In the genomic region with DNA sequence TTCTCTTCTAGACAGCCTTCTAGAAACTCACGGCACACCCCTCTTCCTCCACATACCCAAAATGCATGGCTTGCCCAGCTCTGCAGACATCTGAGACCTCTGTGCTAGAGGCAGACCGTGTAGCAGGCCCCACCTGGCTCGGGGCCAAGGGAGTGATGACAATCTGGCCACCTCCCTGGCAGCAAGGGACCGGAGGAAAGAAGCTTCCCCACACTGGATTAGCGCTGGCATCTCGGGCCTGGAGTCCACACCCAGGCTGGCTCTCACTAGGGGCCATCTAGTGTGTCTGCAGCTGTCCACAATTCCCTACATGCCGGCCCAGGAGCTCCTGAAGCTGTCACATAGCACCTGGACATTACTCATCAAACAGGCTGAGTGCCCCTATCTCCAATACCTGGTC, we compare ENCODE assay signal across 16 mouse cellular contexts. TPM values are rescaled to one million over a fixed set of nuclear protein-coding genes. Genes with fewer than 3 reads are reported as not detected.
DNase-seq lines count a peak whose midpoint lies in the region; ATAC-seq lines count a peak whose summit lies in the region.
"Had no signal": no experiment of that assay in that cellular context is flagged by ENCODE, and none has a peak within 500 bp of the region (broad histone marks: within the 10 kb centered on the region; RNA-seq: fewer than 3 reads in every experiment).

No protein-coding gene starts in this region.

- DNase-seq in heart, adult 9 months (ENCODE audit: low spot score in 2 of 2) = no peak
- DNase-seq in testis, postnatal 10 days (ENCODE audit: low spot score) = peak; percentile 62
- DNase-seq in testis, postnatal 14 days (ENCODE audit: low spot score) = no peak
- DNase-seq in embryonic facial prominence, embryonic 14.5 days (ENCODE audit: low spot score) = peak; percentile 68
- peak; percentile 78 for DNase-seq in skeletal muscle tissue, adult 2 months (ENCODE audit: low read depth, low spot score)
- DNase-seq in kidney, postnatal 25 days = no peak
- DNase-seq in layer of hippocampus, postnatal 25 days (ENCODE audit: extremely low spot score in 1 of 2, low spot score in 1 of 2) = no peak
- DNase-seq: embryo, embryonic 11 days; heart, adult 2 months; lung, embryonic 14.5 days; thymus, postnatal 25 days had no signal

- H3K27ac ChIP-seq in heart, embryonic 15.5 days = no peak overlapping the region
- no peak overlapping the region for H3K27ac ChIP-seq in embryonic facial prominence, embryonic 14.5 days (replicated peaks; ENCODE audit: low read depth, low read length)
- H3K27ac ChIP-seq: heart, adult 2 months; hindbrain, embryonic 15.5 days; kidney, postnatal 0 days had no signal

- H3K36me3 ChIP-seq in heart, embryonic 15.5 days = 0 out of 2 replicates have a peak, but pooled peaks cover 2% of the 10 kb centered on the region
- peaks cover 25% of the 10 kb centered on the region; the same call in 1 of the 2 replicates for H3K36me3 ChIP-seq in embryonic facial prominence, embryonic 14.5 days (ENCODE audit: control insufficient read depth, insufficient read depth, low read length)

- ATAC-seq in heart, embryonic 15.5 days (replicated peaks; ENCODE audit: insufficient number of reproducible peaks, insufficient read depth, low FRiP score, low read depth) = 0 out of 2 replicates have a peak, but pooled peaks have one; percentile 36
- ATAC-seq in embryonic facial prominence, embryonic 14.5 days (ENCODE audit: low read depth) = peak; percentile 76; the same call in 1 of the 2 replicates
- ATAC-seq: CD4-positive, CD25-positive, alpha-beta regulatory T cell, adult 4 months had no signal

- WGBS in heart, embryonic 15.5 days = 51% methylated on average over 7 of the region's 7 CpGs
- WGBS in embryonic facial prominence, embryonic 14.5 days = 54% methylated on average over 7 of the region's 7 CpGs

- no peaks in the 10 kb centered on the region for H3K9me3 ChIP-seq in heart, embryonic 15.5 days (replicated peaks)
- H3K9me3 ChIP-seq in embryonic facial prominence, embryonic 14.5 days (ENCODE audit: control insufficient read depth, low read length) = no peaks in the 10 kb centered on the region
- H3K9me3 ChIP-seq: hindbrain, embryonic 15.5 days had no signal

- H3K4me1 ChIP-seq in heart, embryonic 15.5 days (replicated peaks) = peaks cover 58% of the 10 kb centered on the region
- H3K4me1 ChIP-seq in embryonic facial prominence, embryonic 14.5 days (ENCODE audit: control insufficient read depth, insufficient read depth, low read length) = peaks cover 4% of the 10 kb centered on the region; the same call in 1 of the 2 replicates

- H3K4me2 ChIP-seq in heart, embryonic 15.5 days = no peak overlapping the region
- H3K4me2 ChIP-seq in embryonic facial prominence, embryonic 14.5 days (ENCODE audit: low read depth, low read length) = no peak overlapping the region
- H3K4me2 ChIP-seq: hindbrain, embryonic 15.5 days; lung, embryonic 14.5 days; midbrain, embryonic 11.5 days had no signal

- no peak overlapping the region for H3K9ac ChIP-seq in heart, embryonic 15.5 days
- no peak overlapping the region for H3K9ac ChIP-seq in embryonic facial prominence, embryonic 14.5 days (ENCODE audit: low read depth, low read length)
- H3K9ac ChIP-seq: hindbrain, embryonic 15.5 days; lung, embryonic 14.5 days had no signal

- no peak overlapping the region for H3K4me3 ChIP-seq in heart, embryonic 15.5 days
- no peak overlapping the region for H3K4me3 ChIP-seq in embryonic facial prominence, embryonic 14.5 days (ENCODE audit: low read depth, low read length)
- H3K4me3 ChIP-seq: heart, adult 2 months; hindbrain, embryonic 15.5 days had no signal

- H3K27me3 ChIP-seq in heart, embryonic 15.5 days = no peaks in the 10 kb centered on the region
- H3K27me3 ChIP-seq in embryonic facial prominence, embryonic 14.5 days (replicated peaks; ENCODE audit: control insufficient read depth, insufficient read depth, low read length) = no peaks in the 10 kb centered on the region
- H3K27me3 ChIP-seq: hindbrain, embryonic 15.5 days had no signal

RNA-seq across cellular contexts. Expression of gene Dexi, which starts 8.3 kb away (rescaled TPM):
- polyA plus RNA-seq in heart, embryonic 15.5 days (2015; fragmentation: Nextera tagmentation; extraction: Ambion mirVana) = 15.0 and 19.7 TPM in 2 replicates
- 28.0 and 30.3 TPM in 2 replicates for polyA plus RNA-seq in embryonic facial prominence, embryonic 14.5 days (2014; fragmentation: Nextera tagmentation; extraction: Ambion mirVana)
- total RNA-seq in layer of hippocampus, postnatal 25 days (2021) = 10 to 100 TPM; 57.1 to 58.3 TPM

RNA-seq across cellular contexts. Expression of gene Clec16a, which starts 10.6 kb away (rescaled TPM):
- 29.9 and 30.4 TPM in 2 replicates for polyA plus RNA-seq in heart, embryonic 15.5 days (2015; fragmentation: Nextera tagmentation; extraction: Ambion mirVana)
- 26.8 and 29.6 TPM in 2 replicates for polyA plus RNA-seq in embryonic facial prominence, embryonic 14.5 days (2014; fragmentation: Nextera tagmentation; extraction: Ambion mirVana)
- 10 to 100 TPM; 97.5 to 98.9 TPM for total RNA-seq in layer of hippocampus, postnatal 25 days (2021)

RNA-seq across cellular contexts. Expression of gene Ciita, which starts 54.7 kb away (rescaled TPM):
- polyA plus RNA-seq in heart, embryonic 15.5 days (2015; fragmentation: Nextera tagmentation; extraction: Ambion mirVana) = 0.53 and 2.4 TPM in 2 replicates
- polyA plus RNA-seq in embryonic facial prominence, embryonic 14.5 days (2014; fragmentation: Nextera tagmentation; extraction: Ambion mirVana) = 0.29 and 0.35 TPM in 2 replicates
- not detected for total RNA-seq in layer of hippocampus, postnatal 25 days (2021)

Comparison
In these comparisons a context has a peak if more than half of its experiments do, and no peak if none do; other contexts are left out.
1. DNase-seq: peak in testis, postnatal 10 days (single experiment), embryonic facial prominence, embryonic 14.5 days (single experiment) and skeletal muscle tissue, adult 2 months (single experiment); none in heart, adult 9 months (0 of 2), testis, postnatal 14 days (single experiment), kidney, postnatal 25 days (0 of 2) and layer of hippocampus, postnatal 25 days (0 of 2).